Mouse (Mus musculus): ENCODE measurements around the gene Pkp4. TPM values are rescaled to one million over a fixed set of nuclear protein-coding genes. Genes with fewer than 3 reads are reported as not detected.

Pkp4 gene
- polyA plus RNA-seq, 1 experiment from 2014 or later, result 30.8 TPM

- peak; percentile 59; the same call in 1 of the 2 replicates for ATAC-seq (ENCODE audit: borderline replicate concordance, extremely low read depth, low FRiP score, low TSS enrichment)
- Histone ChIP-seq H3K27ac (peak overlapping the region; percentile 71), H3K4me3 (no peak overlapping the region), H3K27me3 (no peaks in the 10 kb centered on the region), H3K4me1 (0 out of 2 replicates have a peak, but pooled peaks cover 5% of the 10 kb centered on the region), H3K4me2 (no peak overlapping the region), H3K9me3 (no peaks in the 10 kb centered on the region), H3K9ac (no peak overlapping the region), H3K36me3 (no peaks in the 10 kb centered on the region)
- WGBS, result 49% methylated on average over 2 of the region's 2 CpGs
These were observed 240.3 kb downstream of the Pkp4 start for GRCm38 (mm10) chr2:59400901-59401378.

- 62% methylated on average over 8 of the region's 8 CpGs for WGBS
- Histone ChIP-seq H3K4me2 (no peak overlapping the region), H3K4me1 (0 out of 2 replicates have a peak, but pooled peaks cover 5% of the 10 kb centered on the region), H3K36me3 (no peaks in the 10 kb centered on the region), H3K27ac (peak overlapping the region; percentile 71), H3K4me3 (no peak overlapping the region), H3K9ac (no peak overlapping the region), H3K27me3 (no peaks in the 10 kb centered on the region), H3K9me3 (no peaks in the 10 kb centered on the region)
- peak; percentile 74 for ATAC-seq (ENCODE audit: borderline replicate concordance, extremely low read depth, low FRiP score, low TSS enrichment)
These were observed 241.3 kb downstream of the Pkp4 start for GRCm38 (mm10) chr2:59401841-59402461.

GRCm38 (mm10) chr2:59404022-59404421 is 243.4 kb downstream of the Pkp4 start:
- no peaks in the 10 kb centered on the region for H3K36me3 ChIP-seq
- H3K9me3 ChIP-seq, result no peaks in the 10 kb centered on the region
- H3K9ac ChIP-seq, result no peak overlapping the region
- H3K4me2 ChIP-seq, result no peak overlapping the region
- H3K4me1 ChIP-seq, result 0 out of 2 replicates have a peak, but pooled peaks cover 5% of the 10 kb centered on the region
- H3K4me3 ChIP-seq, result no peak overlapping the region
- no peaks in the 10 kb centered on the region for H3K27me3 ChIP-seq
- no peak for ATAC-seq (ENCODE audit: borderline replicate concordance, extremely low read depth, low FRiP score, low TSS enrichment)
- H3K27ac ChIP-seq, result no peak overlapping the region
- 81% methylated on average over 8 of the region's 8 CpGs for WGBS

Other genes with a start within 250 kb of the Pkp4 start
- gene Ccdc148, start 167 bp upstream of the Pkp4 start, polyA plus RNA-seq (2015; fragmentation: Nextera tagmentation; extraction: Ambion mirVana), result 1.6 and 2.0 TPM in 2 replicates

All from lung, embryonic 15.5 days (tissue).